Comparison of ENCODE assay signal across 8 mouse cellular contexts in genomic region chr9:49528943-49529342, GRCm38 (mm10). TPM values are rescaled to one million over a fixed set of nuclear protein-coding genes. Genes with fewer than 3 reads are reported as not detected.
DNase-seq lines count a peak whose midpoint lies in the region; ATAC-seq and TF ChIP-seq lines count a peak whose summit lies in the region.

No protein-coding gene starts in this region.

- no peaks in the 10 kb centered on the region for H3K79me2 ChIP-seq in liver, adult 2 months (ENCODE audit: control insufficient read depth, insufficient read depth, low read length)

- H3K27me3 ChIP-seq in forebrain, embryonic 10.5 days (ENCODE audit: poor library complexity, severe bottlenecking), result no peaks in the 10 kb centered on the region
- no peaks in the 10 kb centered on the region for H3K27me3 ChIP-seq in forebrain, embryonic 15.5 days
- H3K27me3 ChIP-seq in liver, adult 2 months (ENCODE audit: control insufficient read depth, insufficient read depth, low read length), result no peaks in the 10 kb centered on the region
- H3K27me3 ChIP-seq in liver, embryonic 12.5 days (replicated peaks), result no peaks in the 10 kb centered on the region
- H3K27me3 ChIP-seq in hindbrain, embryonic 14.5 days (ENCODE audit: control insufficient read depth, insufficient read depth, low read length), result no peaks in the 10 kb centered on the region

- no peak overlapping the region for H3K4me2 ChIP-seq in forebrain, embryonic 15.5 days (replicated peaks)
- H3K4me2 ChIP-seq in liver, embryonic 12.5 days, result no peak overlapping the region
- H3K4me2 ChIP-seq in hindbrain, embryonic 14.5 days (replicated peaks), result no peak overlapping the region

- H3K4me1 ChIP-seq in forebrain, embryonic 10.5 days, result peaks cover 37% of the 10 kb centered on the region
- peaks cover 17% of the 10 kb centered on the region for H3K4me1 ChIP-seq in forebrain, embryonic 15.5 days
- H3K4me1 ChIP-seq in liver, adult 2 months (ENCODE audit: control insufficient read depth, insufficient read depth, low read length), result no peaks in the 10 kb centered on the region
- H3K4me1 ChIP-seq in liver, embryonic 12.5 days, result no peaks in the 10 kb centered on the region
- H3K4me1 ChIP-seq in hindbrain, embryonic 14.5 days (replicated peaks; ENCODE audit: control insufficient read depth, insufficient read depth, low read length), result peaks cover 20% of the 10 kb centered on the region

- 69% methylated on average over 10 of the region's 10 CpGs for WGBS in forebrain, embryonic 10.5 days
- 45% methylated on average over 10 of the region's 10 CpGs for WGBS in forebrain, embryonic 15.5 days
- WGBS in liver, adult 2 months, result 59% methylated on average over 10 of the region's 10 CpGs
- WGBS in liver, embryonic 12.5 days (ENCODE audit: insufficient replicate concordance), result 49% methylated on average over 10 of the region's 10 CpGs
- 45% methylated on average over 10 of the region's 10 CpGs for WGBS in hindbrain, embryonic 14.5 days

- ATAC-seq in forebrain, embryonic 15.5 days (replicated peaks), result no peak
- no peak for ATAC-seq in liver, embryonic 12.5 days
- no peak for ATAC-seq in hindbrain, embryonic 14.5 days (ENCODE audit: low FRiP score)

- no peaks in the 10 kb centered on the region for H3K9me3 ChIP-seq in forebrain, embryonic 10.5 days
- no peaks in the 10 kb centered on the region for H3K9me3 ChIP-seq in forebrain, embryonic 15.5 days
- no peaks in the 10 kb centered on the region for H3K9me3 ChIP-seq in liver, embryonic 12.5 days (replicated peaks)
- no peaks in the 10 kb centered on the region for H3K9me3 ChIP-seq in hindbrain, embryonic 14.5 days (ENCODE audit: control insufficient read depth, low read length)

- DNase-seq in forebrain, embryonic 10.5 days (ENCODE audit: extremely low spot score, low spot score), result peak; percentile 25
- DNase-seq in liver, adult 2 months (ENCODE audit: extremely low read depth, low read depth, low spot score), result no peak
- DNase-seq in brain, embryonic 14.5 days (ENCODE audit: low read depth), result peak; percentile 79
- DNase-seq in hindbrain, embryonic 14.5 days (ENCODE audit: low spot score), result peak; percentile 68
- no peak for DNase-seq in ovary, postnatal 10 days (ENCODE audit: low spot score)
- no peak for DNase-seq in spleen, adult 18-20 months

- H3K36me3 ChIP-seq in forebrain, embryonic 10.5 days (replicated peaks), result no peaks in the 10 kb centered on the region
- peaks cover 6% of the 10 kb centered on the region; the same call in 1 of the 2 replicates for H3K36me3 ChIP-seq in forebrain, embryonic 15.5 days
- H3K36me3 ChIP-seq in liver, adult 2 months (ENCODE audit: control insufficient read depth, insufficient read depth, low read length), result no peaks in the 10 kb centered on the region
- H3K36me3 ChIP-seq in liver, embryonic 12.5 days, result no peaks in the 10 kb centered on the region
- peaks cover 50% of the 10 kb centered on the region for H3K36me3 ChIP-seq in hindbrain, embryonic 14.5 days (replicated peaks; ENCODE audit: control insufficient read depth, insufficient read depth)

- H3K4me3 ChIP-seq in forebrain, embryonic 10.5 days, result no peak overlapping the region
- no peak overlapping the region for H3K4me3 ChIP-seq in forebrain, embryonic 15.5 days
- H3K4me3 ChIP-seq in liver, adult 2 months (ENCODE audit: insufficient read depth, low read depth, low read length), result no peak overlapping the region
- H3K4me3 ChIP-seq in liver, embryonic 12.5 days, result no peak overlapping the region
- no peak overlapping the region for H3K4me3 ChIP-seq in hindbrain, embryonic 14.5 days (replicated peaks; ENCODE audit: low read length)

- no peak for TF ChIP-seq POLR2A in liver, adult 2 months (IDR thresholded peaks at IDR 0.05; ENCODE audit: extremely low read depth, insufficient read depth, low read length)
- TF ChIP-seq POLR2A in brain, embryonic 14.5 days (IDR thresholded peaks at IDR 0.05; ENCODE audit: borderline replicate concordance, extremely low read depth, insufficient read depth, insufficient read length, poor library complexity, severe bottlenecking), result no peak

- peak; percentile 13; the same call in 1 of the 2 replicates for TF ChIP-seq CTCF in liver, adult 2 months (IDR thresholded peaks at IDR 0.05; ENCODE audit: low read depth, low read length)
- peak; percentile 77; the same call in 1 of the 2 replicates for TF ChIP-seq CTCF in brain, embryonic 14.5 days (IDR thresholded peaks at IDR 0.05; ENCODE audit: borderline replicate concordance, extremely low read depth, insufficient read depth, insufficient read length)

- no peak overlapping the region for H3K9ac ChIP-seq in forebrain, embryonic 15.5 days (replicated peaks)
- no peak overlapping the region for H3K9ac ChIP-seq in liver, adult 2 months (ENCODE audit: low read depth, low read length)
- no peak overlapping the region for H3K9ac ChIP-seq in liver, embryonic 12.5 days
- no peak overlapping the region for H3K9ac ChIP-seq in hindbrain, embryonic 14.5 days

- H3K27ac ChIP-seq in forebrain, embryonic 10.5 days, result no peak overlapping the region
- H3K27ac ChIP-seq in forebrain, embryonic 15.5 days (replicated peaks), result no peak overlapping the region
- no peak overlapping the region for H3K27ac ChIP-seq in liver, adult 2 months (replicated peaks; ENCODE audit: insufficient read depth, low read depth, low read length)
- no peak overlapping the region for H3K27ac ChIP-seq in liver, embryonic 12.5 days
- no peak overlapping the region for H3K27ac ChIP-seq in hindbrain, embryonic 14.5 days

RNA-seq across cellular contexts. Expression of gene Ttc12, which starts 42.9 kb away (rescaled TPM):
- polyA plus RNA-seq in forebrain, embryonic 10.5 days (2016; fragmentation: Nextera tagmentation; extraction: Ambion mirVana), result 1.3 and 1.6 TPM in 2 replicates
- 0.83 and 1.8 TPM in 2 replicates for polyA plus RNA-seq in forebrain, embryonic 15.5 days (2015; fragmentation: Nextera tagmentation; extraction: Ambion mirVana)
- 0.07 and 0.28 TPM in 2 replicates for total RNA-seq in liver, adult 2 months (2014; rRNA removed)
- polyA plus RNA-seq in liver, adult 2 months (2012; rRNA removed), result 0.11 and 0.17 TPM in 2 replicates
- 0.23 and 0.33 TPM in 2 replicates for polyA plus RNA-seq in liver, embryonic 12.5 days (2016; fragmentation: Nextera tagmentation; extraction: Ambion mirVana)
- 1.2 and 2.5 TPM in 2 replicates for polyA plus RNA-seq in brain, embryonic 14.5 days (2012; rRNA removed)
- 2.6 and 2.7 TPM in 2 replicates for polyA plus RNA-seq in hindbrain, embryonic 14.5 days (2014; fragmentation: Nextera tagmentation; extraction: Ambion mirVana)

Comparison
In these comparisons a context has a peak if more than half of its experiments do, and no peak if none do; other contexts are left out.
1. DNase-seq: peak in forebrain, embryonic 10.5 days (single experiment), brain, embryonic 14.5 days (single experiment) and hindbrain, embryonic 14.5 days (single experiment); none in liver, adult 2 months (single experiment), ovary, postnatal 10 days (single experiment) and spleen, adult 18-20 months (0 of 2).